Mouse (Mus musculus) heart, adult 2 months (tissue): ENCODE data around the gene Ndufs4. TPM values are rescaled to one million over a fixed set of nuclear protein-coding genes. Genes with fewer than 3 reads are reported as not detected.

Experiments
- DNase-seq, 2 experiments: peaks; one replicate each; pipeline ENCODE4 v3.0.0; 2021
- H3K27ac ChIP-seq: fragments of 200-600 bp; 2 replicates; pipeline ENCODE4 v1.8.1; 2022
- H3K27me3 ChIP-seq: fragments of 200-500 bp; 2 replicates; pipeline ENCODE4 v1.6.1; 2012; ENCODE audit warnings: mild to moderate bottlenecking, low read length, inconsistent platforms, mixed read lengths; ENCODE audit not compliant: control insufficient read depth, insufficient read depth
- H3K36me3 ChIP-seq: fragments of 200-500 bp; 2 replicates; pipeline ENCODE4 v1.6.1; 2012; ENCODE audit warnings: low read length, inconsistent platforms; ENCODE audit not compliant: control insufficient read depth, insufficient read depth
- H3K4me1 ChIP-seq: fragments of 200-500 bp; 2 replicates; pipeline ENCODE4 v1.6.1; 2011; ENCODE audit warnings: low read length; ENCODE audit not compliant: control insufficient read depth, insufficient read depth
- H3K4me3 ChIP-seq: fragments of 200-600 bp; 2 replicates; pipeline ENCODE4 v1.8.1; 2022
- H3K79me2 ChIP-seq: fragments of 200-500 bp; replicated peaks from 2 replicates; pipeline ENCODE4 v1.6.1; 2012; ENCODE audit warnings: mild to moderate bottlenecking, inconsistent platforms, low read length, moderate library complexity, mixed read lengths; ENCODE audit not compliant: control insufficient read depth, insufficient read depth
- H3K9ac ChIP-seq: fragments of 200-500 bp; 2 replicates; pipeline ENCODE4 v1.6.1; 2012; ENCODE audit warnings: low read depth, mild to moderate bottlenecking, control low read depth, inconsistent platforms, low read length, mixed read lengths
- CTCF ChIP-seq: fragments of 200-600 bp; IDR thresholded peaks from 2 replicates; pipeline ENCODE4 v1.8.1; 2022; ENCODE audit warnings: antibody characterized with exemption, mild to moderate bottlenecking, moderate library complexity
- EP300 ChIP-seq: fragments of 200-500 bp; IDR thresholded peaks from 2 replicates; pipeline ENCODE4 v1.6.1; 2011; ENCODE audit warnings: low read depth, low read length, control low read depth; ENCODE audit not compliant: insufficient read depth
- POLR2A ChIP-seq: fragments of 200-500 bp; IDR thresholded peaks from 2 replicates; pipeline ENCODE4 v1.6.1; 2011; ENCODE audit warnings: mild to moderate bottlenecking, low read depth, low read length, control low read depth; ENCODE audit not compliant: insufficient read depth
- WGBS: fragments of 180-500 bp; shearing (Covaris S2); methylation state at CpG from one replicate; pipeline ENCODE4 v1.1.7; 2018; 5-methylcytosine and 5-hydroxymethylcytosine counted together
- intact Hi-C: fragments of 180-260 bp; cut with DNase I; formaldehyde crosslinking; loops from one replicate; pipeline ENCODE4 v1.15.1; 2025
- polyA plus RNA-seq: library from polyadenylated mRNA; depleted of rRNA; stranded (reverse); fragments of >200 nt; gene quantifications from 2 replicates; pipeline ENCODE4 v1.2.3, GENCODE M21; 2012
- total RNA-seq, 2 experiments: library from RNA; stranded (reverse); gene quantifications; 2 replicates each; pipeline ENCODE4 v1.2.3; 2021

Ndufs4 gene
- total and polyA plus RNA-seq, 3 experiments = 185 to 588 (median 493) TPM

GRCm38 (mm10) chr13:114351321-114351946 is 36.6 kb downstream of the Ndufs4 start:
- no peak for TF ChIP-seq EP300
- no peak for TF ChIP-seq POLR2A
- TF ChIP-seq CTCF = no peak
- Histone ChIP-seq H3K27me3 (no peaks in the 10 kb centered on the region), H3K9ac (no peak overlapping the region), H3K36me3 (no peaks in the 10 kb centered on the region; the same call in 1 of the 2 replicates), H3K4me1 (peaks cover 1% of the 10 kb centered on the region; the same call in 1 of the 2 replicates), H3K4me3 (no peak overlapping the region), H3K27ac (no peak overlapping the region), H3K79me2 (no peaks in the 10 kb centered on the region)
- DNase-seq = no peak
- WGBS = 77% methylated on average over 8 of the region's 8 CpGs
- intact Hi-C loops = no loop called here

DNA sequence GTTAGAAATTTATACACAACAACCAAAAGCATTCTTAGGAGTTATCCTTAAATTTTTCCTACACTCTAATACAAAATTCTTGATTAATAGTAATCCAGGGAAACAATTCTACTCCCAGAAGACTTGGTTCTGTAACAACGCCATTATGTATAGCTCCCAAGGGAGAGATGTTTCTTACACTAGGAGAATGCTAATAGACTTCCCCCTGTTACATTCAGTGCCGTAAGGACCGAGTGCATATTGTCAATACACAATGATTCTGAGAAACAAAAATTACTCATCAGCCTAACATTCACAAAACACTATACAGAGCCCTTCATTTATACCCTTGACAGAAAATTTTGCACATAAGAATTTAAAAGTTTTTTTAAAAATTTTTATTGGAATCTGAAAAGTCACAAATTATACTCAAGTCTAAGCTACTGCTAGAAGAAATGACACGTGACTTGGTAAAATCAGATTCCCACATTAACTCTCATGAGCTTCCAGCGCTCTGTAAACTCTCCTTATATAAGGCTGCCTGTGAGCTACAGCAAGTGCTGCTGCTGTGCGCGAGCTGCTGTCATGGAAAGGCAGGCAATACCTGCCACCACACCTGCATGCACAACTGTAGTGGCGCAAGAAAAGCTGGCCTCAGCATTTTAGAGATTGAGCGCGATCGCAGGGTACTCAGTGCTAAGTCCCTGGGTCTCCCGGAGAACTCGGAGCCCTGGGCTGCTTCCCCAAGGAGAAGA is 42.9 kb downstream of the Ndufs4 start:
- no peak for DNase-seq
- WGBS = 83% methylated on average over 13 of the region's 13 CpGs

GRCm38 (mm10) chr13:114344220-114344973 is 43.7 kb downstream of the Ndufs4 start:
- intact Hi-C loops = no loop called here
- TF ChIP-seq CTCF (no peak), EP300 (no peak), POLR2A (no peak)
- DNase-seq = no peak
- Histone ChIP-seq H3K4me1 (no peaks in the 10 kb centered on the region; the same call in 1 of the 2 replicates), H3K79me2 (peaks cover 1% of the 10 kb centered on the region), H3K27me3 (no peaks in the 10 kb centered on the region), H3K4me3 (no peak overlapping the region), H3K27ac (no peak overlapping the region), H3K9ac (no peak overlapping the region), H3K36me3 (no peaks in the 10 kb centered on the region; the same call in 1 of the 2 replicates)
- 63% methylated on average over 3 of the region's 3 CpGs for WGBS

More for the DNA sequence above, 42.9 kb downstream of the Ndufs4 start:
- Histone ChIP-seq H3K27me3 (no peaks in the 10 kb centered on the region), H3K4me3 (no peak overlapping the region), H3K9ac (no peak overlapping the region), H3K36me3 (no peaks in the 10 kb centered on the region; the same call in 1 of the 2 replicates), H3K27ac (no peak overlapping the region), H3K79me2 (peaks cover 1% of the 10 kb centered on the region), H3K4me1 (no peaks in the 10 kb centered on the region; the same call in 1 of the 2 replicates)
- intact Hi-C loops = no loop called here
- no peak for TF ChIP-seq CTCF
- TF ChIP-seq EP300 = no peak
- no peak for TF ChIP-seq POLR2A

GRCm38 (mm10) chr13:114343001-114343400 is 45.1 kb downstream of the Ndufs4 start:
- H3K4me3 ChIP-seq = no peak overlapping the region
- no peaks in the 10 kb centered on the region; the same call in 1 of the 2 replicates for H3K4me1 ChIP-seq
- H3K79me2 ChIP-seq = peaks cover 4% of the 10 kb centered on the region
- TF ChIP-seq CTCF = no peak
- TF ChIP-seq EP300 = no peak
- TF ChIP-seq POLR2A = no peak
- no peak overlapping the region for H3K27ac ChIP-seq
- no peaks in the 10 kb centered on the region for H3K27me3 ChIP-seq
- H3K9ac ChIP-seq = no peak overlapping the region
- 61% methylated on average over 8 of the region's 8 CpGs for WGBS
- DNase-seq = no peak
- H3K36me3 ChIP-seq = no peaks in the 10 kb centered on the region; the same call in 1 of the 2 replicates
- intact Hi-C loops = no loop called here

DNA sequence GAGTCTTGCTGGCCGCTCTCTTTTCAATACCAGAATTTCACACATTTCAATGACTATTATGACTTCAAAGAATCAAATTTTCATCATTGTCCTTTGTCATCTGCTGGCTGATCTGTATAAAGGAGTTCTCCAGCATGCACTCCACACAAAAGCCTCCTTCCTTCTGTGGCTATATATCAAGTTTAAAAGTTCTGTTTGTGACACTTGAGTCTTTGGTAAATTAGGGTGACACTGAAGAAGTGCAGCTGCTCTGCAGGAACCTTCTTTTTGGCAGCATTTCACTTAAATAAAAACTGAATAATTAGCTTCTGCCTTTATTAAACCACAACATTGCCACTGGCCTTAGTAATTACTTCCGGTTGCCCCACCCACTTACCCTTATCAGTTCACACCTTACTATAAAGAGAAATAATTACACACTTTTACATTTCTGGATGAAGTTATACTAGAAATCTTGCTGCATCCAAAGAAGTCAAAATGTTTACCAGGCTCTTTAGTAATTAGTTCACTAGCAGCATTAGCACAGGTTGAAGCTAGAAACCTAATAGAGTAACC is 68.1 kb downstream of the Ndufs4 start:
- TF ChIP-seq POLR2A = no peak
- no peak for TF ChIP-seq CTCF
- no peak for TF ChIP-seq EP300
- WGBS = 87% methylated on average over 2 of the region's 2 CpGs
- H3K36me3 ChIP-seq = no peaks in the 10 kb centered on the region
- H3K4me3 ChIP-seq = no peak overlapping the region
- DNase-seq = no peak
- H3K27ac ChIP-seq = no peak overlapping the region
- H3K79me2 ChIP-seq = no peaks in the 10 kb centered on the region; the same call in 1 of the 2 replicates
- H3K9ac ChIP-seq = no peak overlapping the region
- no peaks in the 10 kb centered on the region for H3K27me3 ChIP-seq
- H3K4me1 ChIP-seq = no peaks in the 10 kb centered on the region
- intact Hi-C loops = loop anchor here (10.0 kb wide), 1 partner anchor 135 kb away; the partner anchor contains the start of gene Fst
